Mouse (Mus musculus) spleen, embryonic (tissue): ENCODE data around the gene Mrfap1.

ENCODE experiments used
- CTCF ChIA-PET: fragments of 350-600 bp; sonication (Branson Sonifier 250); formaldehyde crosslinking; loops from one replicate; lab custom pipeline; 2022; lab: Charles Lee

Gene Mrfap1

GRCm38 (mm10) chr5:36796296-36797014 lies at the start of gene Mrfap1:
TSS of gene Mrfap1 (minus strand) at chr5:36796772.
- CTCF ChIA-PET = interaction anchor here (0.6 kb wide), 1 partner anchor 39 kb away, joined by 3 read pairs; no protein-coding TSS in a partner anchor

- CTCF ChIA-PET = interaction anchor here (0.6 kb wide), 1 partner anchor 33 kb away, joined by 3 read pairs; no protein-coding TSS in a partner anchor
These were observed 47.9 kb upstream of the Mrfap1 start for GRCm38 (mm10) chr5:36844490-36844889.

- CTCF ChIA-PET = no interaction called here
These were observed 45.1 kb upstream of the Mrfap1 start for GRCm38 (mm10) chr5:36841701-36842100.

- CTCF ChIA-PET = no interaction called here
These were observed 43.5 kb upstream of the Mrfap1 start for GRCm38 (mm10) chr5:36840092-36840491.

GRCm38 (mm10) chr5:36839602-36840001 lies 43.0 kb upstream of the Mrfap1 start:
- CTCF ChIA-PET = no interaction called here

- CTCF ChIA-PET = no interaction called here
These were observed 42.5 kb upstream of the Mrfap1 start for GRCm38 (mm10) chr5:36839032-36839431.

- CTCF ChIA-PET = interaction anchor here (0.6 kb wide), 1 partner anchor 40 kb away, joined by 3 read pairs; no protein-coding TSS in a partner anchor
These were observed 39.4 kb upstream of the Mrfap1 start for GRCm38 (mm10) chr5:36835933-36836332.

GRCm38 (mm10) chr5:36831272-36831671 lies 34.7 kb upstream of the Mrfap1 start:
- CTCF ChIA-PET = no interaction called here

- CTCF ChIA-PET = interaction anchor here (0.8 kb wide), 1 partner anchor 10 kb away, joined by 3 read pairs; no protein-coding TSS in a partner anchor
These were observed 33.6 kb upstream of the Mrfap1 start, which contains the start of gene Man2b2 for GRCm38 (mm10) chr5:36829913-36830879. TSS of gene Man2b2 (minus strand) at chr5:36830653.

GRCm38 (mm10) chr5:36829098-36829497 lies 32.5 kb upstream of the Mrfap1 start:
- CTCF ChIA-PET = interaction anchor here (0.6 kb wide), 1 partner anchor 1260 kb away, joined by 3 read pairs; no protein-coding TSS in a partner anchor

- CTCF ChIA-PET = no interaction called here
These were observed 26.3 kb upstream of the Mrfap1 start for GRCm38 (mm10) chr5:36822907-36823306.

GRCm38 (mm10) chr5:36820142-36820541 lies 23.6 kb upstream of the Mrfap1 start:
- CTCF ChIA-PET = interaction anchor here (0.9 to 1.1 kb wide), 2 partner anchors 9 to 10 kb away, joined by 3 to 9 read pairs; partner anchors contain the start of gene Man2b2

GRCm38 (mm10) chr5:36819742-36820141 lies 23.2 kb upstream of the Mrfap1 start:
- CTCF ChIA-PET = interaction anchor here (0.9 to 1.1 kb wide), 2 partner anchors 8 to 10 kb away, joined by 3 to 9 read pairs; partner anchors contain the start of gene Man2b2

- CTCF ChIA-PET = no interaction called here
These were observed 21.2 kb upstream of the Mrfap1 start for GRCm38 (mm10) chr5:36817738-36818137.

GRCm38 (mm10) chr5:36814554-36814953 lies 18.0 kb upstream of the Mrfap1 start:
- CTCF ChIA-PET = no interaction called here

- CTCF ChIA-PET = interaction anchor here (0.6 to 1.3 kb wide), 3 partner anchors 9 to 33 kb away, joined by 3 to 9 read pairs (median 4); no protein-coding TSS in a partner anchor
These were observed 14.8 kb upstream of the Mrfap1 start for GRCm38 (mm10) chr5:36811413-36811812.

GRCm38 (mm10) chr5:36810634-36811033 lies 14.1 kb upstream of the Mrfap1 start:
- CTCF ChIA-PET = interaction anchor here (0.6 to 1.3 kb wide), 3 partner anchors 10 to 34 kb away, joined by 3 to 9 read pairs (median 4); no protein-coding TSS in a partner anchor

- CTCF ChIA-PET = no interaction called here
These were observed 12.6 kb upstream of the Mrfap1 start for GRCm38 (mm10) chr5:36809123-36809522.

- CTCF ChIA-PET = interaction anchor here (0.6 kb wide), 1 partner anchor 223 kb away, joined by 6 read pairs; no protein-coding TSS in a partner anchor
These were observed 10.5 kb upstream of the Mrfap1 start for GRCm38 (mm10) chr5:36807106-36807505.

GRCm38 (mm10) chr5:36797291-36797690 lies 719 bp upstream of the Mrfap1 start:
- CTCF ChIA-PET = no interaction called here

- CTCF ChIA-PET = interaction anchor here (0.6 to 0.8 kb wide), 2 partner anchors 40 to 500 kb away, joined by 3 read pairs; no protein-coding TSS in a partner anchor
These were observed 801 bp downstream of the Mrfap1 start for GRCm38 (mm10) chr5:36795647-36796295.
